Mouse (Mus musculus): Measurements from ENCODE around the gene Pdzd2.

Gene Pdzd2

GRCm38 (mm10) chr15:12468625-12469024 lies 271.1 kb downstream of the Pdzd2 start:
- no peak for DNase-seq

- DNase-seq = no peak
Observed at GRCm38 (mm10) chr15:12465748-12466147, 274.0 kb downstream of the Pdzd2 start.

GRCm38 (mm10) chr15:12456808-12457207 lies 282.9 kb downstream of the Pdzd2 start:
- DNase-seq = no peak

- DNase-seq = no peak
Observed at GRCm38 (mm10) chr15:12453343-12453742, 286.4 kb downstream of the Pdzd2 start.

- DNase-seq = no peak
Observed at GRCm38 (mm10) chr15:12452141-12452995, 287.4 kb downstream of the Pdzd2 start.

- DNase-seq = no peak
Observed at GRCm38 (mm10) chr15:12451448-12451847, 288.3 kb downstream of the Pdzd2 start.

- no peak for DNase-seq
Observed at GRCm38 (mm10) chr15:12450790-12451189, 288.9 kb downstream of the Pdzd2 start.

- no peak for DNase-seq
Observed at GRCm38 (mm10) chr15:12449321-12449720, 290.4 kb downstream of the Pdzd2 start.

- DNase-seq = no peak
Observed at GRCm38 (mm10) chr15:12447021-12447434, 292.7 kb downstream of the Pdzd2 start.

- no peak for DNase-seq
Observed at GRCm38 (mm10) chr15:12444551-12444950, 295.2 kb downstream of the Pdzd2 start.

GRCm38 (mm10) chr15:12439351-12439751 lies 300.4 kb downstream of the Pdzd2 start:
- no peak for DNase-seq

- DNase-seq = no peak
Observed at GRCm38 (mm10) chr15:12438691-12439090, 301.0 kb downstream of the Pdzd2 start.

- no peak for DNase-seq
Observed at GRCm38 (mm10) chr15:12438081-12438480, 301.6 kb downstream of the Pdzd2 start.

- peak in 1 of 2 experiments; percentile 7 for DNase-seq
Observed at GRCm38 (mm10) chr15:12435910-12436309, 303.8 kb downstream of the Pdzd2 start.

- no peak for DNase-seq
Observed at GRCm38 (mm10) chr15:12433893-12434599, 305.7 kb downstream of the Pdzd2 start.

GRCm38 (mm10) chr15:12432879-12433278 lies 306.8 kb downstream of the Pdzd2 start:
- no peak for DNase-seq

- no peak for DNase-seq
Observed at GRCm38 (mm10) chr15:12432320-12432719, 307.4 kb downstream of the Pdzd2 start.

GRCm38 (mm10) chr15:12431684-12432083 lies 308.0 kb downstream of the Pdzd2 start:
- no peak for DNase-seq

- DNase-seq = no peak
Observed at GRCm38 (mm10) chr15:12431188-12431587, 308.5 kb downstream of the Pdzd2 start.

GRCm38 (mm10) chr15:12430670-12431069 lies 309.1 kb downstream of the Pdzd2 start:
- no peak for DNase-seq

- DNase-seq = no peak
Observed at GRCm38 (mm10) chr15:12429572-12430431, 309.9 kb downstream of the Pdzd2 start.

- DNase-seq = no peak
Observed at GRCm38 (mm10) chr15:12427818-12428217, 311.9 kb downstream of the Pdzd2 start.

- DNase-seq = no peak
Observed at GRCm38 (mm10) chr15:12426342-12426741, 313.4 kb downstream of the Pdzd2 start.
